Mouse (Mus musculus): ENCODE data around the gene Ybx2. TPM values are rescaled to one million over a fixed set of nuclear protein-coding genes. Genes with fewer than 3 reads are reported as not detected.
"Not testable (repeated sequence)": the region's sequence is repeated elsewhere in the genome, so short reads cannot be mapped to it uniquely, and the experiment has no call there.

Gene Ybx2
- polyA plus RNA-seq, 1 experiment from 2014 or later = 3.3 TPM

GRCm38 (mm10) chr11:69948066-69948762 lies 12.6 kb downstream of the Ybx2 start, which contains the start of gene Slc2a4:
Gene Slc2a4, minus strand, starts transcription at chr11:69948188.
- Histone ChIP-seq H3K9ac (replicated peaks; ENCODE audit: low read depth, low read length) (peak within 1 kb of the TSS; percentile 53), H3K4me3 (replicated peaks; ENCODE audit: low read length) (peak within 1 kb of the TSS; percentile 53), H3K27me3 (replicated peaks; ENCODE audit: control insufficient read depth, insufficient read depth, low read length) (no peaks in the 10 kb centered on the region), H3K4me2 (ENCODE audit: low read length) (peak within 1 kb of the TSS; percentile 61), H3K4me1 (replicated peaks; ENCODE audit: control insufficient read depth, insufficient read depth, low read length) (peaks cover 17% of the 10 kb centered on the region), H3K27ac (ENCODE audit: low read length) (peak within 1 kb of the TSS; percentile 55; the same call in 1 of the 2 replicates), H3K9me3 (ENCODE audit: control insufficient read depth, low read length) (no peaks in the 10 kb centered on the region), H3K36me3 (ENCODE audit: control insufficient read depth, insufficient read depth) (no peaks in the 10 kb centered on the region)
- WGBS = under 1% methylated on average over 34 of the region's 34 CpGs
- peak; percentile 95 for ATAC-seq

- Histone ChIP-seq H3K27ac (ENCODE audit: low read length) (peak overlapping the region; percentile 55; the same call in 1 of the 2 replicates), H3K4me1 (replicated peaks; ENCODE audit: control insufficient read depth, insufficient read depth, low read length) (peaks cover 17% of the 10 kb centered on the region), H3K4me3 (replicated peaks; ENCODE audit: low read length) (peak overlapping the region; percentile 53), H3K27me3 (replicated peaks; ENCODE audit: control insufficient read depth, insufficient read depth, low read length) (no peaks in the 10 kb centered on the region), H3K9ac (replicated peaks; ENCODE audit: low read depth, low read length) (no peak overlapping the region; the same call in 1 of the 2 replicates), H3K36me3 (ENCODE audit: control insufficient read depth, insufficient read depth) (no peaks in the 10 kb centered on the region), H3K4me2 (ENCODE audit: low read length) (peak overlapping the region; percentile 61), H3K9me3 (ENCODE audit: control insufficient read depth, low read length) (no peaks in the 10 kb centered on the region)
- ATAC-seq = peak; percentile 60
- WGBS = 0% methylated on average over 14 of the region's 14 CpGs
Measured at GRCm38 (mm10) chr11:69948763-69949150, 13.2 kb downstream of the Ybx2 start.

- no peak for ATAC-seq
- no peaks in the 10 kb centered on the region for H3K27me3 ChIP-seq (replicated peaks; ENCODE audit: control insufficient read depth, insufficient read depth, low read length)
- peaks cover 17% of the 10 kb centered on the region for H3K4me1 ChIP-seq (replicated peaks; ENCODE audit: control insufficient read depth, insufficient read depth, low read length)
- H3K27ac ChIP-seq (ENCODE audit: low read length) = no peak overlapping the region
- WGBS = 45% methylated on average over 4 of the region's 4 CpGs
- H3K9ac ChIP-seq (replicated peaks; ENCODE audit: low read depth, low read length) = no peak overlapping the region
- no peak overlapping the region for H3K4me3 ChIP-seq (replicated peaks; ENCODE audit: low read length)
- H3K9me3 ChIP-seq (ENCODE audit: control insufficient read depth, low read length) = no peaks in the 10 kb centered on the region
- no peak overlapping the region for H3K4me2 ChIP-seq (ENCODE audit: low read length)
- H3K36me3 ChIP-seq (ENCODE audit: control insufficient read depth, insufficient read depth) = no peaks in the 10 kb centered on the region
Measured at GRCm38 (mm10) chr11:69950807-69951459, 15.3 kb downstream of the Ybx2 start.

- Histone ChIP-seq H3K4me1 (replicated peaks; ENCODE audit: control insufficient read depth, insufficient read depth, low read length) (peaks cover 15% of the 10 kb centered on the region), H3K4me3 (replicated peaks; ENCODE audit: low read length) (no peak overlapping the region), H3K27me3 (replicated peaks; ENCODE audit: control insufficient read depth, insufficient read depth, low read length) (no peaks in the 10 kb centered on the region), H3K9me3 (ENCODE audit: control insufficient read depth, low read length) (no peaks in the 10 kb centered on the region), H3K4me2 (ENCODE audit: low read length) (no peak overlapping the region), H3K27ac (ENCODE audit: low read length) (no peak overlapping the region), H3K36me3 (ENCODE audit: control insufficient read depth, insufficient read depth) (no peaks in the 10 kb centered on the region), H3K9ac (replicated peaks; ENCODE audit: low read depth, low read length) (no peak overlapping the region)
- WGBS = 47% methylated on average over 1 of the region's 1 CpGs
- ATAC-seq = no peak
Measured at GRCm38 (mm10) chr11:69952274-69952673, 16.7 kb downstream of the Ybx2 start.

- 71% methylated on average over 11 of the region's 11 CpGs for WGBS
- Histone ChIP-seq H3K27ac (ENCODE audit: low read length) (no peak overlapping the region), H3K9ac (replicated peaks; ENCODE audit: low read depth, low read length) (no peak overlapping the region), H3K27me3 (replicated peaks; ENCODE audit: control insufficient read depth, insufficient read depth, low read length) (no peaks in the 10 kb centered on the region), H3K36me3 (ENCODE audit: control insufficient read depth, insufficient read depth) (no peaks in the 10 kb centered on the region), H3K4me1 (replicated peaks; ENCODE audit: control insufficient read depth, insufficient read depth, low read length) (peaks cover 4% of the 10 kb centered on the region), H3K4me3 (replicated peaks; ENCODE audit: low read length) (no peak overlapping the region), H3K9me3 (ENCODE audit: control insufficient read depth, low read length) (no peaks in the 10 kb centered on the region), H3K4me2 (ENCODE audit: low read length) (no peak overlapping the region)
- ATAC-seq = no peak
Measured at GRCm38 (mm10) chr11:69953267-69953915, 17.8 kb downstream of the Ybx2 start.

- H3K27ac ChIP-seq (ENCODE audit: low read length); H3K9ac ChIP-seq (replicated peaks; ENCODE audit: low read depth, low read length); H3K4me2 ChIP-seq (ENCODE audit: low read length); H3K9me3 ChIP-seq (ENCODE audit: control insufficient read depth, low read length); H3K36me3 ChIP-seq (ENCODE audit: control insufficient read depth, insufficient read depth); H3K27me3 ChIP-seq (replicated peaks; ENCODE audit: control insufficient read depth, insufficient read depth, low read length); H3K4me3 ChIP-seq (replicated peaks; ENCODE audit: low read length); H3K4me1 ChIP-seq (replicated peaks; ENCODE audit: control insufficient read depth, insufficient read depth, low read length); ATAC-seq: not testable (repeated sequence)
- 74% methylated on average over 4 of the region's 4 CpGs for WGBS
Measured at GRCm38 (mm10) chr11:69955618-69956017, 20.0 kb downstream of the Ybx2 start.

GRCm38 (mm10) chr11:69956218-69956617 lies 20.6 kb downstream of the Ybx2 start:
- no peak overlapping the region for H3K9ac ChIP-seq (replicated peaks; ENCODE audit: low read depth, low read length)
- no peaks in the 10 kb centered on the region for H3K27me3 ChIP-seq (replicated peaks; ENCODE audit: control insufficient read depth, insufficient read depth, low read length)
- H3K27ac ChIP-seq (ENCODE audit: low read length) = no peak overlapping the region
- H3K4me2 ChIP-seq (ENCODE audit: low read length) = no peak overlapping the region
- no peak for ATAC-seq
- no peaks in the 10 kb centered on the region for H3K4me1 ChIP-seq (replicated peaks; ENCODE audit: control insufficient read depth, insufficient read depth, low read length)
- no peaks in the 10 kb centered on the region for H3K36me3 ChIP-seq (ENCODE audit: control insufficient read depth, insufficient read depth)
- no peak overlapping the region for H3K4me3 ChIP-seq (replicated peaks; ENCODE audit: low read length)
- WGBS = 77% methylated on average over 1 of the region's 1 CpGs
- H3K9me3 ChIP-seq (ENCODE audit: control insufficient read depth, low read length) = no peaks in the 10 kb centered on the region

- no peaks in the 10 kb centered on the region; the same call in 1 of the 2 replicates for H3K4me1 ChIP-seq (replicated peaks; ENCODE audit: control insufficient read depth, insufficient read depth, low read length)
- H3K9me3 ChIP-seq (ENCODE audit: control insufficient read depth, low read length) = no peaks in the 10 kb centered on the region
- H3K27ac ChIP-seq (ENCODE audit: low read length) = no peak overlapping the region
- WGBS = 22% methylated on average over 5 of the region's 5 CpGs
- ATAC-seq = no peak
- H3K27me3 ChIP-seq (replicated peaks; ENCODE audit: control insufficient read depth, insufficient read depth, low read length) = peaks cover 28% of the 10 kb centered on the region
- H3K36me3 ChIP-seq (ENCODE audit: control insufficient read depth, insufficient read depth) = no peaks in the 10 kb centered on the region
- H3K4me3 ChIP-seq (replicated peaks; ENCODE audit: low read length) = no peak overlapping the region
- no peak overlapping the region for H3K4me2 ChIP-seq (ENCODE audit: low read length)
- H3K9ac ChIP-seq (replicated peaks; ENCODE audit: low read depth, low read length) = no peak overlapping the region
Measured at GRCm38 (mm10) chr11:69960616-69961015, 25.0 kb downstream of the Ybx2 start.

GRCm38 (mm10) chr11:69961841-69962240 lies 26.2 kb downstream of the Ybx2 start:
- Histone ChIP-seq H3K27me3 (replicated peaks; ENCODE audit: control insufficient read depth, insufficient read depth, low read length) (peaks cover 38% of the 10 kb centered on the region), H3K36me3 (ENCODE audit: control insufficient read depth, insufficient read depth) (no peaks in the 10 kb centered on the region)
- ATAC-seq = no peak

More at GRCm38 (mm10) chr11:69961841-69962240, 26.2 kb downstream of the Ybx2 start:
- peaks cover 5% of the 10 kb centered on the region for H3K4me1 ChIP-seq (replicated peaks; ENCODE audit: control insufficient read depth, insufficient read depth, low read length)
- no peak overlapping the region for H3K4me2 ChIP-seq (ENCODE audit: low read length)
- H3K9me3 ChIP-seq (ENCODE audit: control insufficient read depth, low read length) = no peaks in the 10 kb centered on the region
- WGBS = 48% methylated on average over 5 of the region's 5 CpGs
- H3K27ac ChIP-seq (ENCODE audit: low read length) = no peak overlapping the region
- H3K4me3 ChIP-seq (replicated peaks; ENCODE audit: low read length) = no peak overlapping the region
- no peak overlapping the region for H3K9ac ChIP-seq (replicated peaks; ENCODE audit: low read depth, low read length)

Data from forebrain, embryonic 16.5 days (tissue).